Mouse (Mus musculus) cerebellum, adult 8-10 months (tissue): ENCODE data around the gene Kifap3.

Experiments
- DNase-seq: peaks from one replicate; pipeline ENCODE4 v3.0.0; 2022

Kifap3 gene

GRCm38 (mm10) chr1:163898291-163898764 is 118.9 kb downstream of the Kifap3 start:
- DNase-seq: no peak

GRCm38 (mm10) chr1:163899575-163899974 is 120.2 kb downstream of the Kifap3 start:
- DNase-seq: no peak

- no peak for DNase-seq
Measured at GRCm38 (mm10) chr1:163900168-163900567, 120.8 kb downstream of the Kifap3 start.

GRCm38 (mm10) chr1:163903411-163903810 is 124.0 kb downstream of the Kifap3 start:
- DNase-seq: no peak

- DNase-seq: no peak
Measured at GRCm38 (mm10) chr1:163907007-163907811, 127.8 kb downstream of the Kifap3 start.

GRCm38 (mm10) chr1:163908389-163908788 is 129.0 kb downstream of the Kifap3 start:
- DNase-seq: no peak

- peak; percentile 35 for DNase-seq
Measured at GRCm38 (mm10) chr1:163910343-163910742, 131.0 kb downstream of the Kifap3 start.

GRCm38 (mm10) chr1:163910785-163911184 is 131.4 kb downstream of the Kifap3 start:
- DNase-seq: no peak

GRCm38 (mm10) chr1:163911981-163912380 is 132.6 kb downstream of the Kifap3 start:
- DNase-seq: no peak

GRCm38 (mm10) chr1:163917349-163918160 is 138.2 kb downstream of the Kifap3 start:
- no peak for DNase-seq

GRCm38 (mm10) chr1:163924093-163924492 is 144.7 kb downstream of the Kifap3 start:
- no peak for DNase-seq

- DNase-seq: peak; percentile 7
Measured at GRCm38 (mm10) chr1:163928846-163929245, 149.5 kb downstream of the Kifap3 start, which contains the start of gene Scyl3. Scyl3 (plus strand) TSS chr1:163929100.

GRCm38 (mm10) chr1:163929636-163930457 is 150.5 kb downstream of the Kifap3 start:
- DNase-seq: peak; percentile 91

- DNase-seq: no peak
Measured at GRCm38 (mm10) chr1:163930458-163930794, 151.0 kb downstream of the Kifap3 start.

- DNase-seq: no peak
Measured at GRCm38 (mm10) chr1:163931801-163932200, 152.4 kb downstream of the Kifap3 start.

- no peak for DNase-seq
Measured at GRCm38 (mm10) chr1:163934591-163934990, 155.2 kb downstream of the Kifap3 start.

- no peak for DNase-seq
Measured at GRCm38 (mm10) chr1:163942056-163942455, 162.7 kb downstream of the Kifap3 start.

GRCm38 (mm10) chr1:163953396-163953795 is 174.0 kb downstream of the Kifap3 start:
- no peak for DNase-seq

GRCm38 (mm10) chr1:163958036-163958435 is 178.7 kb downstream of the Kifap3 start:
- no peak for DNase-seq

- DNase-seq: no peak
Measured at GRCm38 (mm10) chr1:163964008-163964689, 184.8 kb downstream of the Kifap3 start.
